Mouse (Mus musculus) lung, embryonic 15.5 days (tissue): ENCODE data around the gene Cfap43. TPM values are rescaled to one million over a fixed set of nuclear protein-coding genes. Genes with fewer than 3 reads are reported as not detected.
"Not testable (repeated sequence)": the region's sequence is repeated elsewhere in the genome, so short reads cannot be mapped to it uniquely, and the experiment has no call there.

Experiments
- ATAC-seq: fragments of 200-750 bp; cut with Nextera tagmentation; 2 replicates; pipeline ENCODE4 v1.8.0; 2017; ENCODE audit warnings: moderate number of reproducible peaks, borderline replicate concordance; ENCODE audit not compliant: low FRiP score, low TSS enrichment; ENCODE audit errors: extremely low read depth
- H3K27ac ChIP-seq: fragments of 300-500 bp; sonication (generic); 2 replicates; pipeline ENCODE4 v1.5.1; 2015; ENCODE audit warnings: moderate library complexity, mild to moderate bottlenecking, inconsistent platforms
- H3K27me3 ChIP-seq: fragments of 300-500 bp; sonication (generic); 2 replicates; pipeline ENCODE4 v1.6.1; 2015; ENCODE audit warnings: inconsistent platforms
- H3K36me3 ChIP-seq: fragments of 300-500 bp; sonication (generic); 2 replicates; pipeline ENCODE4 v1.6.1; 2015; ENCODE audit warnings: inconsistent platforms
- H3K4me1 ChIP-seq: fragments of 300-500 bp; sonication (generic); 2 replicates; pipeline ENCODE4 v1.6.1; 2015; ENCODE audit warnings: inconsistent platforms
- H3K4me2 ChIP-seq: fragments of 300-500 bp; sonication (generic); 2 replicates; pipeline ENCODE4 v1.6.1; 2015; ENCODE audit warnings: inconsistent platforms, mild to moderate bottlenecking, moderate library complexity
- H3K4me3 ChIP-seq: fragments of 300-500 bp; sonication (generic); 2 replicates; pipeline ENCODE4 v1.5.1; 2015; ENCODE audit warnings: mild to moderate bottlenecking, inconsistent platforms
- H3K9ac ChIP-seq: fragments of 300-500 bp; sonication (generic); 2 replicates; pipeline ENCODE4 v1.6.1; 2015; ENCODE audit warnings: inconsistent platforms
- H3K9me3 ChIP-seq: fragments of 300-500 bp; sonication (generic); 2 replicates; pipeline ENCODE4 v1.6.1; 2016; ENCODE audit warnings: inconsistent platforms
- WGBS: fragments of 180-500 bp; shearing (Covaris S2); methylation state at CpG from one replicate; pipeline ENCODE4 v1.1.7; 2015; 5-methylcytosine and 5-hydroxymethylcytosine counted together
- polyA plus RNA-seq: library from polyadenylated mRNA; unstranded; fragments of >200 nt; fragmentation: Nextera tagmentation; extraction: Ambion mirVana; gene quantifications from 2 replicates; pipeline ENCODE4 v1.2.1, GENCODE M21; 2015

Gene Cfap43
- polyA plus RNA-seq, 1 experiment from 2014 or later: 0.86 TPM

GRCm38 (mm10) chr19:47862581-47862980 lies 56.5 kb downstream of the Cfap43 start:
- Histone ChIP-seq H3K27ac (no peak overlapping the region), H3K36me3 (no peaks in the 10 kb centered on the region; the same call in 1 of the 2 replicates), H3K27me3 (no peaks in the 10 kb centered on the region), H3K9ac (no peak overlapping the region), H3K4me1 (peaks cover 5% of the 10 kb centered on the region; the same call in 1 of the 2 replicates), H3K9me3 (no peaks in the 10 kb centered on the region), H3K4me2 (no peak overlapping the region), H3K4me3 (no peak overlapping the region)
- 93% methylated on average over 3 of the region's 3 CpGs for WGBS
- ATAC-seq: no peak

GRCm38 (mm10) chr19:47859180-47859579 lies 59.9 kb downstream of the Cfap43 start:
- Histone ChIP-seq H3K9ac (no peak overlapping the region), H3K27ac (no peak overlapping the region), H3K36me3 (no peaks in the 10 kb centered on the region; the same call in 1 of the 2 replicates), H3K4me3 (no peak overlapping the region), H3K4me1 (peaks cover 10% of the 10 kb centered on the region; the same call in 1 of the 2 replicates), H3K9me3 (no peaks in the 10 kb centered on the region), H3K27me3 (peaks cover 4% of the 10 kb centered on the region; the same call in 1 of the 2 replicates), H3K4me2 (no peak overlapping the region)
- ATAC-seq: no peak
- 77% methylated on average over 8 of the region's 8 CpGs for WGBS

GRCm38 (mm10) chr19:47857957-47858942 lies 60.8 kb downstream of the Cfap43 start:
- Histone ChIP-seq H3K4me1 (peaks cover 15% of the 10 kb centered on the region; the same call in 1 of the 2 replicates), H3K27ac (no peak overlapping the region), H3K9ac (no peak overlapping the region), H3K9me3 (no peaks in the 10 kb centered on the region), H3K36me3 (no peaks in the 10 kb centered on the region; the same call in 1 of the 2 replicates), H3K4me3 (no peak overlapping the region), H3K4me2 (no peak overlapping the region), H3K27me3 (peaks cover 4% of the 10 kb centered on the region; the same call in 1 of the 2 replicates)
- 67% methylated on average over 18 of the region's 18 CpGs for WGBS
- ATAC-seq: no peak

GRCm38 (mm10) chr19:47854796-47855783 lies 64.0 kb downstream of the Cfap43 start, which contains the start of gene Gsto1:
Gene Gsto1 (plus strand): TSS chr19:47854970.
- peak; percentile 93 for ATAC-seq
- Histone ChIP-seq H3K4me1 (peaks cover 15% of the 10 kb centered on the region; the same call in 1 of the 2 replicates), H3K36me3 (no peaks in the 10 kb centered on the region; the same call in 1 of the 2 replicates), H3K9me3 (no peaks in the 10 kb centered on the region), H3K4me3 (peak within 1 kb of the TSS; percentile 59), H3K27me3 (peaks cover 4% of the 10 kb centered on the region; the same call in 1 of the 2 replicates), H3K9ac (peak within 1 kb of the TSS; percentile 50), H3K4me2 (peak within 1 kb of the TSS; percentile 98), H3K27ac (no peak within 1 kb of the TSS)
- WGBS: under 1% methylated on average over 60 of the region's 60 CpGs

- Histone ChIP-seq H3K27ac (no peak overlapping the region), H3K9ac (peak overlapping the region; percentile 50), H3K4me2 (peak overlapping the region; percentile 98), H3K27me3 (peaks cover 4% of the 10 kb centered on the region; the same call in 1 of the 2 replicates), H3K4me1 (peaks cover 15% of the 10 kb centered on the region; the same call in 1 of the 2 replicates), H3K36me3 (no peaks in the 10 kb centered on the region), H3K9me3 (no peaks in the 10 kb centered on the region), H3K4me3 (peak overlapping the region; percentile 59)
- WGBS: 14% methylated on average over 13 of the region's 13 CpGs
- ATAC-seq: peak; percentile 44
Measured at GRCm38 (mm10) chr19:47853951-47854795, 64.9 kb downstream of the Cfap43 start.

- Histone ChIP-seq H3K4me2 (no peak overlapping the region), H3K9me3 (no peaks in the 10 kb centered on the region), H3K4me1 (peaks cover 15% of the 10 kb centered on the region; the same call in 1 of the 2 replicates), H3K9ac (no peak overlapping the region), H3K27ac (no peak overlapping the region), H3K36me3 (no peaks in the 10 kb centered on the region), H3K27me3 (peaks cover 4% of the 10 kb centered on the region; the same call in 1 of the 2 replicates), H3K4me3 (no peak overlapping the region)
- no peak for ATAC-seq
- WGBS: 81% methylated on average over 3 of the region's 3 CpGs
Measured at GRCm38 (mm10) chr19:47853053-47853452, 66.0 kb downstream of the Cfap43 start.

- H3K4me2 ChIP-seq, ATAC-seq, H3K27ac ChIP-seq, H3K36me3 ChIP-seq, H3K9ac ChIP-seq, H3K27me3 ChIP-seq, H3K4me3 ChIP-seq, H3K9me3 ChIP-seq: not testable (repeated sequence)
- WGBS: 77% methylated on average over 3 of the region's 3 CpGs
- peaks cover 15% of the 10 kb centered on the region; the same call in 1 of the 2 replicates for H3K4me1 ChIP-seq
Measured at GRCm38 (mm10) chr19:47852131-47852530, 67.0 kb downstream of the Cfap43 start.

GRCm38 (mm10) chr19:47849735-47850134 lies 69.4 kb downstream of the Cfap43 start:
- no peak overlapping the region for H3K27ac ChIP-seq
- no peak overlapping the region for H3K4me3 ChIP-seq
- H3K4me2 ChIP-seq: no peak overlapping the region
- H3K27me3 ChIP-seq: no peaks in the 10 kb centered on the region
- ATAC-seq: no peak
- H3K9ac ChIP-seq: no peak overlapping the region
- H3K36me3 ChIP-seq: no peaks in the 10 kb centered on the region
- H3K9me3 ChIP-seq: no peaks in the 10 kb centered on the region
- peaks cover 10% of the 10 kb centered on the region; the same call in 1 of the 2 replicates for H3K4me1 ChIP-seq
- WGBS: 84% methylated on average over 3 of the region's 3 CpGs

GRCm38 (mm10) chr19:47841234-47841633 lies 77.9 kb downstream of the Cfap43 start:
- 74% methylated on average over 15 of the region's 15 CpGs for WGBS
- H3K4me3 ChIP-seq, H3K4me2 ChIP-seq, H3K9ac ChIP-seq, H3K9me3 ChIP-seq, ATAC-seq, H3K27ac ChIP-seq, H3K36me3 ChIP-seq: not testable (repeated sequence)
- H3K4me1 ChIP-seq: peaks cover 11% of the 10 kb centered on the region; the same call in 1 of the 2 replicates
- H3K27me3 ChIP-seq: peaks cover 24% of the 10 kb centered on the region

- peaks cover 11% of the 10 kb centered on the region; the same call in 1 of the 2 replicates for H3K4me1 ChIP-seq
- H3K27ac ChIP-seq: no peak overlapping the region
- peak overlapping the region; percentile 45 for H3K4me3 ChIP-seq
- H3K27me3 ChIP-seq: peaks cover 24% of the 10 kb centered on the region
- peak overlapping the region; percentile 94 for H3K4me2 ChIP-seq
- no peak for ATAC-seq
- no peaks in the 10 kb centered on the region for H3K9me3 ChIP-seq
- no peaks in the 10 kb centered on the region for H3K36me3 ChIP-seq
- under 1% methylated on average over 6 of the region's 6 CpGs for WGBS
- H3K9ac ChIP-seq: 0 out of 2 replicates have a peak overlapping the region, but pooled peaks have one; percentile 24
Measured at GRCm38 (mm10) chr19:47837527-47837901, 81.6 kb downstream of the Cfap43 start.
